Mouse (Mus musculus): Measurements from ENCODE around the gene Ndufb10. TPM values are rescaled to one million over a fixed set of nuclear protein-coding genes. Genes with fewer than 3 reads are reported as not detected.

Gene Ndufb10
- total RNA-seq (2017), result 107 and 119 TPM in 2 replicates

DNA sequence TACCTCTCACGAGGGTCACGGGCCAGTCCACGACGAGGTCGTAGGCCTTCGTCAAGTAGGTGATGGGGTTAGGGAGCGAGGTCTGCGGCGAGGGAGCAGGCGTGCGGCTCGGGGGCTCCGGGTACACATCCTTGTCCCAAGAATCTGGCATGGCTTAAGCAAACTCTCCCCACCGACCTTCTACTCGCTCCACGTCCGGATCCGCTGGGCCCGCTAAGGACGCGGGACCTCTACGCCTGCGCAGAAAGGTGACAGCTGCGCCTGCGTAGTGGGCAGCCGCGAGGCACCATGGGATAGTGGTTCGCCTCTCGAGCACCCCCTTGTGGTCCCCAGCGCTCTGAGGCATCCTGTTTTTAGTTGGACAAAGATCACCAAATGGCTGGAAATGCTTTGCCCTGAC, at the start of gene Ndufb10:
Gene Ndufb10, minus strand, starts transcription at position 295 of the 400 bp plus-strand sequence.
- peak; percentile 67 for ATAC-seq (ENCODE audit: extremely low read depth, insufficient number of reproducible peaks, low FRiP score, poor library complexity, severe bottlenecking)

DNA sequence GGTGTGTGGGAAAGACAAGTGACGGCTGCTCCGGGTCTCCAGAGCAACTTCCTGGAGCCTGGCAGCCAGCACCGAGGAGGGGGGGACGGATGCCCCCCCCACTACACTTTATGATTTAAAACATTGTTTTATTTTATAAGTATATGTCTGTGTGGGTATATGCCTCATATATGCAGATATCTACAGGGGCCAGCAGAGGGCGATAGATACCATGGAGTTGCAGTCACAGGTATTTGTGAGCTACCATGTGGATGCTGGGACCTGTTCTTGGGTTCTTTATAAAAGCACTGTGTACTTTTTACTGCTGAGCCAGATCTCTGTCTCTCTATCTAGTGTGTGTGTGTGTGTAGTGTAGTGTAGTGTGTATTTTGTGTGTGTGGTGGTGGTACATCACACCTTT, 49.0 kb upstream of the Ndufb10 start:
- no peak for ATAC-seq (ENCODE audit: extremely low read depth, insufficient number of reproducible peaks, low FRiP score, poor library complexity, severe bottlenecking)

- ATAC-seq (ENCODE audit: extremely low read depth, insufficient number of reproducible peaks, low FRiP score, poor library complexity, severe bottlenecking), result no peak
These were observed 44.9 kb upstream of the Ndufb10 start for GRCm38 (mm10) chr17:24769146-24769545.

DNA sequence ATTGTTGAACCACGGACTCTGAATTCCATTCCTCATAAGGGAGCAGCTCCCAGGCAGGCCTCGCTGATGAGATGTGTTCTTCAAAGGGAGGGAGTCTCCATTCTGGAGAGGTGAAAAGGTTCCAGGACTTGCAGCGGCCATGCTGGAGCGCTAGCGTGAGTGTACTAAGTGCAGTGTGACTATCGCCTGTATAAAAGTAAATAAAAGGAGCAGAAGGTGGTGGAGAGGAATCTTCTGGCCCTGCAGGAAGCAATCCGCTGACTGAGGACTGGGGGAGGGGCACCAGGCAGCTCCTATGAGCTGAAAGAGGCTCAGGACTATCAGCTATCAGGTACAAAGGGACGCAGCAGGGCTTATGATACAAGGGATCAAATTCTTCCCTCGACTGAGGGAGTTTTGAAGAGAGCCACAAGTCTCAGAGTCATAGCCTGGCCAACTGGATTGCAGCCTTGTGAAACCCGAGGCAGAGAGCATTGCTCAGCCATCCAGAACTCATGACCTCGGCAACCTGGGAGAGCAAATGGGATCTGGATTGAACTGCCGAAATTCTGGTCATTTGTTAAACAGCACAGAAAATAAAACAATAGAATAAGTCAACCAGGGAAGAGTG, 42.1 kb upstream of the Ndufb10 start:
- no peak for ATAC-seq (ENCODE audit: extremely low read depth, insufficient number of reproducible peaks, low FRiP score, poor library complexity, severe bottlenecking)

- ATAC-seq (ENCODE audit: extremely low read depth, insufficient number of reproducible peaks, low FRiP score, poor library complexity, severe bottlenecking), result no peak
These were observed 41.0 kb upstream of the Ndufb10 start for GRCm38 (mm10) chr17:24765016-24765905.

DNA sequence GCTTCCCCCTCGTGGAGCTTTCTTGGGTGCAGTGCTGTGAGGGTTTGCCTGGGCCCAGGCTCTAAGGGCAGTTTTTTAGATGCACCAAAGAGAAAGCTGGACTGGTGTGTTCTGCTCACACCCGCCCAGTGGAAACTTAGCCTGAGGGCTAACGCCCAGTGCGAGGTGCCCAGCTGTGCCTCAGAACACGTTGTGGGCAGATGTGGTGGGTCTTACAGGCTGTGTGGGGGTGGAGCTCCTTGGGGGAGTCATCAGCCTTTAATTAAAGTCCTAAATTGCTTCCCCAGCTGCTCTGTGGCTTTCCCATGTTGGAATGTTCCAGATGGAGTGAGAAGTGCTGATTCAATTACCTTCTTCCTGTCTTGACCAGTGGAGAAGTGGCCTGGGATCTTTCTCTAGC, 36.8 kb upstream of the Ndufb10 start:
- ATAC-seq (ENCODE audit: extremely low read depth, insufficient number of reproducible peaks, low FRiP score, poor library complexity, severe bottlenecking), result no peak

- no peak for ATAC-seq (ENCODE audit: extremely low read depth, insufficient number of reproducible peaks, low FRiP score, poor library complexity, severe bottlenecking)
These were observed 33.1 kb upstream of the Ndufb10 start for GRCm38 (mm10) chr17:24757394-24757793.

GRCm38 (mm10) chr17:24752415-24753394, 28.4 kb upstream of the Ndufb10 start, which contains the start of gene Hs3st6:
Gene Hs3st6 (plus strand): TSS chr17:24752988.
- peak; percentile 14; the same call in 1 of the 2 replicates for ATAC-seq (ENCODE audit: extremely low read depth, insufficient number of reproducible peaks, low FRiP score, poor library complexity, severe bottlenecking)

DNA sequence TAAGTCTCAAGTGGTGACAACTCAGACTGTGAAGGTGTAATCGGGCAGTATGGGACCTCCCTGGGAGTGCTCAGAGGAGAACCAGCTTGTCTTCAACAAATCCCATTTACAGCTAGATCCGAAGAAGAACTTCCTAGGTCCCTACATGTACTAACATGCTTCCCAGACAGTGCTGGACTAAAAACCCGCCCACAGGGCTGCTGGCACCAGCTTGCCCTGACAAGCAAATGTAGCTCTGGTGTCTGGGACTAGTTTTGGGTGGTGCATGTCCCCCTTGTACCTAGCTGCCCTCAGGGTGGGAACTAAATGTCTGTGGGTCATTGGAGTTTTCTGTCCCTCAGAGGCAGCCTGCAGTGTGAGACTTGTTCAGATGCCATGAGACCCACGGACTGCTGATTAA, 27.2 kb upstream of the Ndufb10 start:
- no peak for ATAC-seq (ENCODE audit: extremely low read depth, insufficient number of reproducible peaks, low FRiP score, poor library complexity, severe bottlenecking)

DNA sequence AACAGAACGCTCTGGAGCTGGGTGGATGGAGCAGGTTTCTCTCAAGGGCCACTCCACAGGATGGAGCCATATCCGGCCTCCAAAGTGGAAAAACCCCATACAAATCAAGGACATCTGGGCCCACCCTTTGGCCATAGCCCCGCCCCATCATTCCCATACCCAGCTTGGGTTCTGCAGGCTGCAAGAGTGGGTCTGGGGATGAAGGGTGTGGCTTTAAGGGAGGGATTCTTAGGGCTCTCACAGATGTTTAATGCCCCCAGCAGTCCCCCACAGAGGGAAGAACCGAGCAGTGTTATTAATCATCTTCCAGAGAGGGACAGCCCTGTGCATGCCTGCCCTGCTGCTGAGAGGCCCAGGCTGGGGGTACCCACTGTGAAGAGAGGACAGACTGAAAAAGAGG, 22.7 kb upstream of the Ndufb10 start:
- no peak for ATAC-seq (ENCODE audit: extremely low read depth, insufficient number of reproducible peaks, low FRiP score, poor library complexity, severe bottlenecking)

DNA sequence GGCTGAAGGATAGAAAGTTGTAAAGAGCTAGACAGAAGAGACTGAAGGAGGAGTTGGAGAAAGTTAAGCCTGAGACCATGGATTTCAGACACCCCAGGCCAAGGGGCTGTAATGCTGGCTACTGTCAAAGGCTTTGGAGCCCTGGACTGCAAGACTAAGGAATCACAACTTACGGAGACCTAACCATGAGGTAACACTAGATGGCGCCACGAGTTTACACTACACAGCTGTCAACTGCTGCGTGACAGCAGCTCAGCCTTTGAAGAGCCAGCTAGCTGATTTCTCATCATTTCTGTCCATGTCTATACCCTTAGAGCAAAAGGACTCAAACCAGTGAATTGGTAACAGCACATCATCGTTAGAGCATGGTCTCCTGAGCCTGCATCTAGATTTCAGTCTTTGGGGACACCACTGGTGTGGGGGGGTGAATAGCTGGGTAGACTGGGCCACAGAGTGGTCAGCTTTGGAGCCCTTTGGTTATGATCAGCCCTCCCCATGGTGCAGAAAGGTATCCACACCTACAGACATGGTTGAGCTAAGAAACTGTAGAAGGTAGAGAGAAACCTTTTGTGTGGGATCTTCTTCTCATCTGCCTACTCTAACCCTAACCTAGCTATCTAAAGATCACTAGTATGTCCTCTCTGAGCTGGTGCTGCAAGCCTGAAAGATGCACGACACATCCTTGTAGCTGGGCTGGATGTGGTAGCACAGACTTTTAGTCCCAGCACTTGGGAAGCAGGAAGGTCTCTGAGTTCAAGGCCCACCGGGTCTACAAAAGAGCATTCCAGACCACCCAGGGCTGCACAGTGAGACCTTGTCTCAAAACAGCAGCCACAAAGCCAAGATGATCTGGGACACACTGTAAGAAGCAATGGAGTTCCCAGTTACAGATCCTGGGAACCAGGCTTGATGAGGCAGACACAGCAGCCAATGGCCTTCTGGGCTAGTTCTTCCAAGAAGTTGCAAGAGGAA, 21.5 kb upstream of the Ndufb10 start:
- ATAC-seq (ENCODE audit: extremely low read depth, insufficient number of reproducible peaks, low FRiP score, poor library complexity, severe bottlenecking), result peak; percentile 80

- no peak for ATAC-seq (ENCODE audit: extremely low read depth, insufficient number of reproducible peaks, low FRiP score, poor library complexity, severe bottlenecking)
These were observed 20.1 kb upstream of the Ndufb10 start for GRCm38 (mm10) chr17:24744381-24744780.

DNA sequence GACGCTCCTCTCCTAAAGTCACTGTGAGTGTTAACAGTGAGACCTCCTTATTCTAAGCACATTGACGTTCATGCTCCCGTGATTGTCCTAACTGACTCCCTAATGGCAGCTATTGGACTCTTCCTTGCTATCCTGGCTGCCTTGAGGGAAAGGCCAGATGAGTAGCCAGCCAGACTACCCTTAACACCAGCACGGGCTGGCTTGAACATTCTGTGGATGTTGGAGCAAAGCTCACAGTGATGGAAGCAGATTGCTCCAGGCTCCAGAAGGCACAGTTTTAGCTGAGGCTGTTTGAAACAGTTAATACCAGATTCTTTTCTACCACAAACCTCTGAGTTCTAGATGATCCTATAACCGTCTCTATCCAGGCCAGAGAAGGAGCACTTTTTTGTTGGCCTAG, 19.6 kb upstream of the Ndufb10 start:
- no peak for ATAC-seq (ENCODE audit: extremely low read depth, insufficient number of reproducible peaks, low FRiP score, poor library complexity, severe bottlenecking)

- ATAC-seq (ENCODE audit: extremely low read depth, insufficient number of reproducible peaks, low FRiP score, poor library complexity, severe bottlenecking), result peak; percentile 14; the same call in 1 of the 2 replicates
These were observed 18.0 kb upstream of the Ndufb10 start for GRCm38 (mm10) chr17:24742307-24742706.

GRCm38 (mm10) chr17:24739926-24740325, 15.6 kb upstream of the Ndufb10 start:
- no peak for ATAC-seq (ENCODE audit: extremely low read depth, insufficient number of reproducible peaks, low FRiP score, poor library complexity, severe bottlenecking)

DNA sequence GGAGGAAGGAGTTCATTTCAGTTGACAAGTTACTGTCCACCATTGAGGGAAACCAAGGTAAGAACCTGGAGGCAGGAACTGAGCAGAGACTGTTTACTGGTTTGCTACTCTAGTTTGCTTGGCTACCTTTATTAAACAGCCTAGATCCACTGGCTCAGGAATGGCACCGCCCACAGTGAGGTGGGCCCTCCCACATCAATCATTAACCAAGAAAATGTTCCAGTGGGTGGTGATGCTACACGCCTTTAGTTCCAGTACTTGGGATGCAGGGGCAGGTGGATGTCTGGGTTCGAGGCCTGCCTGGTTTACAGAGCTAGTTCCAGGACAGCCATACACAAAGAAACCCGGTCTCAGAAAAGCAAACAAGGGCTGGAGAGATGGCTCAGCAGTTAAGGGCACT, 14.0 kb upstream of the Ndufb10 start:
- no peak for ATAC-seq (ENCODE audit: extremely low read depth, insufficient number of reproducible peaks, low FRiP score, poor library complexity, severe bottlenecking)

- peak; percentile 39 for ATAC-seq (ENCODE audit: extremely low read depth, insufficient number of reproducible peaks, low FRiP score, poor library complexity, severe bottlenecking)
These were observed 13.0 kb upstream of the Ndufb10 start for GRCm38 (mm10) chr17:24737135-24737810.

Data from neutrophil, adult 5-6 weeks (primary cell).